Mouse (Mus musculus): ENCODE measurements around the gene Zp2.

The Zp2 gene

GRCm38 (mm10) chr7:120128951-120129350, 16.1 kb downstream of the Zp2 start:
- DNase-seq, result no peak

GRCm38 (mm10) chr7:120127686-120128059, 17.4 kb downstream of the Zp2 start:
- DNase-seq, result peak; percentile 74

GRCm38 (mm10) chr7:120126976-120127685, 18.0 kb downstream of the Zp2 start:
- DNase-seq, result peak; percentile 55

GRCm38 (mm10) chr7:120124844-120125243, 20.2 kb downstream of the Zp2 start:
- DNase-seq, result peak; percentile 86

GRCm38 (mm10) chr7:120123776-120124175, 21.3 kb downstream of the Zp2 start:
- DNase-seq, result no peak

- DNase-seq, result no peak
These were observed 27.6 kb downstream of the Zp2 start for GRCm38 (mm10) chr7:120117529-120117928.

- DNase-seq, result no peak
These were observed 28.1 kb downstream of the Zp2 start for GRCm38 (mm10) chr7:120116976-120117375.

GRCm38 (mm10) chr7:120109676-120110075, 35.4 kb downstream of the Zp2 start:
- no peak for DNase-seq

GRCm38 (mm10) chr7:120106356-120106755, 38.7 kb downstream of the Zp2 start:
- no peak for DNase-seq

- no peak for DNase-seq
These were observed 40.1 kb downstream of the Zp2 start for GRCm38 (mm10) chr7:120104975-120105374.

- DNase-seq, result peak; percentile 61
These were observed 42.0 kb downstream of the Zp2 start for GRCm38 (mm10) chr7:120103019-120103567.

GRCm38 (mm10) chr7:120102164-120102972, 42.7 kb downstream of the Zp2 start, which contains the start of gene Tmem159:
TSS of gene Tmem159 (plus strand) at chr7:120102353.
- DNase-seq, result peak; percentile 90

GRCm38 (mm10) chr7:120098403-120098802, 46.7 kb downstream of the Zp2 start:
- peak; percentile 78 for DNase-seq

GRCm38 (mm10) chr7:120097845-120098244, 47.2 kb downstream of the Zp2 start:
- peak; percentile 82 for DNase-seq

GRCm38 (mm10) chr7:120095180-120095579, 49.9 kb downstream of the Zp2 start, which contains the start of gene Dnah3:
TSS of gene Dnah3 (minus strand) at chr7:120095280.
- no peak for DNase-seq

- no peak for DNase-seq
These were observed 50.9 kb downstream of the Zp2 start for GRCm38 (mm10) chr7:120094216-120094615.

- no peak for DNase-seq
These were observed 52.1 kb downstream of the Zp2 start for GRCm38 (mm10) chr7:120093033-120093432.

- no peak for DNase-seq
These were observed 64.9 kb downstream of the Zp2 start for GRCm38 (mm10) chr7:120080177-120080576.
